Mouse (Mus musculus) embryonic facial prominence, embryonic 10.5 days (tissue): Measurements from ENCODE around the gene Etv5. TPM values are rescaled to one million over a fixed set of nuclear protein-coding genes. Genes with fewer than 3 reads are reported as not detected.

Experiments used
- DNase-seq: peaks from one replicate; pipeline ENCODE4 v3.0.0-alpha.2; 2017; ENCODE audit warnings: low spot score
- H3K27ac ChIP-seq: fragments of 300-500 bp; sonication (generic); replicated peaks from 2 replicates; pipeline ENCODE4 v1.5.1; 2016; ENCODE audit warnings: mild to moderate bottlenecking
- H3K27me3 ChIP-seq: fragments of 300-500 bp; sonication (generic); replicated peaks from 2 replicates; pipeline ENCODE4 v1.6.1; 2016; ENCODE audit warnings: low read depth, mild to moderate bottlenecking; ENCODE audit not compliant: poor library complexity, severe bottlenecking
- H3K36me3 ChIP-seq: fragments of 300-500 bp; sonication (generic); replicated peaks from 2 replicates; pipeline ENCODE4 v1.6.1; 2016; ENCODE audit warnings: mild to moderate bottlenecking, moderate library complexity
- H3K4me1 ChIP-seq: fragments of 300-500 bp; sonication (generic); 2 replicates; pipeline ENCODE4 v1.6.1; 2016
- H3K4me3 ChIP-seq: fragments of 300-500 bp; sonication (generic); 2 replicates; pipeline ENCODE4 v1.5.1; 2016; ENCODE audit warnings: mild to moderate bottlenecking, moderate library complexity
- H3K9me3 ChIP-seq: fragments of 300-500 bp; sonication (generic); 2 replicates; pipeline ENCODE4 v1.6.1; 2016; ENCODE audit warnings: mild to moderate bottlenecking
- WGBS: fragments of 180-500 bp; shearing (Covaris S2); methylation state at CpG from one replicate; pipeline ENCODE4 v1.1.7; 2016; 5-methylcytosine and 5-hydroxymethylcytosine counted together
- polyA plus RNA-seq: library from polyadenylated mRNA; unstranded; fragments of >200 nt; fragmentation: Nextera tagmentation; extraction: Ambion mirVana; gene quantifications from 2 replicates; pipeline ENCODE4 v1.2.1, GENCODE M21; 2016

Etv5 gene
- polyA plus RNA-seq, 1 experiment from 2014 or later = 56.2 TPM

DNA sequence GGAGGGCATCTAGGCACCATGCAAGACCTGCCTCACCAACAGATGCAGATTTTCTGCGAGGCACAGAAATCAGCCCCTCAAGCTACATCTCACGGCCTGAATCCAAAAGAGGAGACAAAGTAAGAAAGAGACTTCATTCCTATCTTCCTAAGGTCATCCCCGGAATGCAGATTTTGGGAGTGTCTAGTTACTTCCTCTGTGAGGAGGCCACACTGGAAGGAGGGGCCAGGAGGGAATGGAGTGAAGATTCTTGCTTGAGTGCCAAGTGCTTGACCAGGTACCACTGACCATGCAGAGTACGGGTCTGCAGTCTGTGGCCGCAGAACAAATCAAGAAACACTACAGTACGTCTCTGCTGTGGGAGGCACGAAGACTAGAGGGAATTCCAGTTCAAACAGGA is 12.7 kb downstream of the Etv5 start:
- H3K9me3 ChIP-seq = no peaks in the 10 kb centered on the region
- peaks cover 34% of the 10 kb centered on the region for H3K4me1 ChIP-seq
- no peak overlapping the region for H3K27ac ChIP-seq
- H3K4me3 ChIP-seq = no peak overlapping the region
- WGBS = 66% methylated on average over 7 of the region's 7 CpGs
- H3K36me3 ChIP-seq = peaks cover 38% of the 10 kb centered on the region
- DNase-seq = no peak
- H3K27me3 ChIP-seq = peaks cover 12% of the 10 kb centered on the region

DNA sequence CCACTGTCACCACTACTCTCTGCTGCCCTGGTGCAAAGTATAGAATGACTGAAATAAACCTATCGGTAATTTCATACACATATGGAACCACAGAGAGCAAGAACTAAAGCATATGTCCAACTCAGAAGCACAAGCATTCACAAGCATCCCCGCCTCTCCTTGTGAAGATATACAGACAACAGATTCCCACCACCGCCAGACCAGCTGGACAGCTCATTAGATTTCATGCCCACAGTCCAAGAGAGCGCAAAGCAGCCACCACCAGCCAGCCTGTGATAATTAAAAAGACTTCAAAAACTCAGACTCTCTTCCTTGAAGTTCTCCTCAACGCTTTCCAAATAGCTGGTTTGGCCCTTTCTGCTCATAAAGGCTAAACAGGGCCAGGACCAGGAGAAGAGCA is 17.3 kb downstream of the Etv5 start:
- no peak overlapping the region for H3K27ac ChIP-seq
- H3K27me3 ChIP-seq = no peaks in the 10 kb centered on the region
- H3K4me1 ChIP-seq = peaks cover 6% of the 10 kb centered on the region
- no peaks in the 10 kb centered on the region for H3K9me3 ChIP-seq
- WGBS = 90% methylated on average over 5 of the region's 5 CpGs
- no peak for DNase-seq
- peaks cover 62% of the 10 kb centered on the region for H3K36me3 ChIP-seq
- no peak overlapping the region for H3K4me3 ChIP-seq

DNA sequence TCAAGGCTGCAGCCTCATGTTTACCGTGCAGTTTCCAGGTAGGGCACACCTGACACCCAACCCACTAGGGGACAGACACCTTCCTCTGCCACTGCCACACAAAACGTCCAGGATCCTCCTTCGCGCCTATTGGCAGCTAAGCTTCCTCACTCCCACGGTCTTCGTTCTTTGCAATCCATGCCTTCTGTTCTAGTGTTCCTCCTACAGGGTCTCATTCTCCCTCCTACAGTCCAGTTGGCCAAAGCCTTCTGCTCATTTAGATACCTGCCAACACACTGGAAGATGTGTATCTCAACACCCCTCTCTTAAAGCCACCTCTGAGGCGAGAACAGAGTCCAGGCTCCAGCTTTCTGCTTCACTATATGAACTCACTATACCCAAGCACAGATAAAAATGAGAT is 21.6 kb downstream of the Etv5 start:
- Histone ChIP-seq H3K27me3 (no peaks in the 10 kb centered on the region), H3K9me3 (no peaks in the 10 kb centered on the region), H3K27ac (no peak overlapping the region), H3K36me3 (peaks cover 62% of the 10 kb centered on the region), H3K4me1 (peaks cover 19% of the 10 kb centered on the region), H3K4me3 (no peak overlapping the region)
- no peak for DNase-seq
- WGBS = 92% methylated on average over 7 of the region's 7 CpGs

DNA sequence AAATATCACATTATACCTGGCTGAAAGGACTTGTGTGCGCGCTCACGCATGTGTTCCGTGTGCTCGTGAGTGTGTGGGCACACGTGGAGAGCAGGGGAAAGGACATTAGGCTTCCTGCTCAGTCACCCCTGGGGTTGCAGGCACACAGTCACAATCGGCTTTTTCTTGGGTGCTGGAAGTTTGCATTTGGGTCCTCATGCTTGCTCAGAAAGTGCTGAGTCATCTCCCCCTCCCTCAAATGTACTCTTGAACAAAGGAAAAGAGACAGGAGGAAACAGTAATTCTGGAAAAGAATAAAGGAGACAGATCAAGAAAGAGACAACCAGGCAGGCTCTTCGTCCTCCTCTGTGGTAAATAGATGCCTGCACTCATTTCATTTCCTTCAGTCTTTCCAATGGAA is 22.5 kb downstream of the Etv5 start:
- no peak for DNase-seq
- H3K4me3 ChIP-seq = no peak overlapping the region
- H3K27ac ChIP-seq = no peak overlapping the region
- H3K9me3 ChIP-seq = no peaks in the 10 kb centered on the region
- no peaks in the 10 kb centered on the region for H3K27me3 ChIP-seq
- peaks cover 63% of the 10 kb centered on the region for H3K36me3 ChIP-seq
- H3K4me1 ChIP-seq = peaks cover 19% of the 10 kb centered on the region
- whole genome bisulfite sequencing = 86% methylated on average over 8 of the region's 8 CpGs

DNA sequence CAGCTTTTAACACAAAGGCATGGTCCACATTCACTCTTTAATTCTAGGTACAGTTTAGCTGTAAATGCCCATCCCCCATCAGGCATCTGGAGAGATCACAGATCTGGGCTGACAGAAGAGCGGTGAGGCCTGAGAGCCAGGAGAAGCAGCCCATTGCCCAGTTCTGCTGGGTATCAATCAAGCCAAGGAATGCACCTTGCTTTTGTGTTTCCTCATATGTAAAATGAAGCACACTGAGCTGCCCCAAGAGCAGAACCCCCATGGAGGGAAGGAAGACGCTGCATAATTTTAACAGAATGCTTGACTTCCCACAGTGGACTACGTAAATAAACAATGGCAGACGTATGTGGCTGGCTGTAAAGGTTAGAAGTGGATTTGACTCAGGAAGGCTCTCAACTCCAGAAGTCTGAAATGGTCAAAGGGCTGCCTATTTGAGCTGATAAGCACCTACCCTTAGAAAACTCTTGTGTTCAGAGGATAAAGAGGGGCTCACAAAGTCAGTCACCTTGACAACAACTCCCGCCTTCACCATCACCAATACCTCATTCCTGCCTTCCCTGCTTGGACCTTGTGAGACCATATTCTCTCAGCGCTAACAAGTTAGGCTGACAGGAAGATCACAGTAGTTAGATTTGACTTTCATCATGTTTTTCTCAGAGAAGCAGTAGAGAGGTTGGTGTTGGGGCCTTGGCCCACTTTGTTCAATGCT is 23.2 kb downstream of the Etv5 start:
- DNase-seq = no peak
- H3K4me1 ChIP-seq = peaks cover 19% of the 10 kb centered on the region
- 66% methylated on average over 6 of the region's 6 CpGs for WGBS
- no peaks in the 10 kb centered on the region for H3K27me3 ChIP-seq
- H3K36me3 ChIP-seq = peaks cover 67% of the 10 kb centered on the region
- no peaks in the 10 kb centered on the region for H3K9me3 ChIP-seq
- no peak overlapping the region for H3K27ac ChIP-seq
- H3K4me3 ChIP-seq = no peak overlapping the region

DNA sequence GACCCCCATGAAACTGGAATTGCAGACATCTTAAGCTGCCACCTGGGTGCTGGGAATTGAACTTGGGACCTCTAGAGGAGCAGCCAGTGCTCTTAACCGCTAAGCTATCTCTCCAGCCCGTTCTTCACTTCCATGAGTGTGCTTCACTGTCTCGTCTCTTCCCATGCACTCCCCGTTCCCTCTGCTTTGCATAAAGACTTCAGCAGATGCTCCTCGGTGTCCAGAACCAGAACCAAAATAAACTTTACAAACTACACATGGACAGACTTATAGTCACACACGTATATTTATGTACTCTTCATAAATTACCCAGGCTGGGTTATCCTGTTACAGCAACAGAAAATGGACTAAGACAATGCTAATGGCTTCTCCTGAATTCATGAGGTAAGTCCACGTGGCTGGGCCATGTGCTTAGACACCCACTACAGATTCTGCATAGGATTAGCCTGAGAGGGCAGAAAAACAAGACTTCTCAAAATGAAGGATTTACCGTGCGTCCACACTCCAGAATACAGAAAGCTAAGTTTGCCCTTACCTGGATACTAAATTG is 25.2 kb downstream of the Etv5 start:
- Histone ChIP-seq H3K4me3 (no peak overlapping the region), H3K27me3 (no peaks in the 10 kb centered on the region), H3K9me3 (no peaks in the 10 kb centered on the region), H3K27ac (no peak overlapping the region), H3K36me3 (peaks cover 72% of the 10 kb centered on the region), H3K4me1 (peaks cover 14% of the 10 kb centered on the region)
- no peak for DNase-seq
- WGBS = 90% methylated on average over 9 of the region's 9 CpGs

DNA sequence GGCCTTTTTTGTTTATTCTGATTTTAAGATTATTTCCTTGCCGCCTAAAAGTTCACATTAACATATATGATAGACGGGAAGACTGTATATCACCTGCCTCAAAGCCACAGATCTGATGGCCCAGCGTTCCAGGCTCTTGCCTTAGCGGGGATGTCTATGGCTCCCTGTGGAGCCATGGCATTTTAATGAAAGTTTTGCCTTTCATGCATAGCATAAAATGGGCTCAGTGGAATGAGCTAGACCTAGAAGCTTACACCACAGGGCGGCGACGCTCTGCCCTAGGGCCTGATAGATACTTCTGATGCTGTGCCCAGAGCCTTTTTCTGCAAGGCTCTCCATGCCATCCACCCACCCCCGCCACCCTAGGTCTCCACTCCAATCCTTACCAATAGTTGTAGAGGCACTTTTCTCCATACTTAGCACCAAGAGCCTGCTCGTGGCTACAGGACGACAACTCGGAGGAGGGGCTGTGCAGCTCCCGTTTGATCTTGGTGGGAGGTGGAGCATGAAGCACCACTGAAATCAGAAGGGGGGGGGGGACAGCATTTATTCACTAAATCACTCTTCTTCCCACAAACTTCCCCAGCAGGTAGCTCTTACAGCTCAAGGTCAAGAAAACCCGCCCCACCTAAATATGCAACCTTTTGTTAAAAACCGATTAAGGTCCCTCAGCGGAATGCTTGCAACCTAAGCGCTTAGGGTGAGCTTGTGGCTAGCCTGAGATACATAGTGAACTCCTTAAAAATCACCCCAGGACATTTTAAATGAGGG is 26.9 kb downstream of the Etv5 start:
- H3K4me1 ChIP-seq = peaks cover 14% of the 10 kb centered on the region
- no peaks in the 10 kb centered on the region for H3K9me3 ChIP-seq
- DNase-seq = no peak
- H3K27ac ChIP-seq = no peak overlapping the region
- H3K36me3 ChIP-seq = peaks cover 74% of the 10 kb centered on the region
- H3K4me3 ChIP-seq = no peak overlapping the region
- WGBS = 70% methylated on average over 16 of the region's 16 CpGs
- H3K27me3 ChIP-seq = no peaks in the 10 kb centered on the region

DNA sequence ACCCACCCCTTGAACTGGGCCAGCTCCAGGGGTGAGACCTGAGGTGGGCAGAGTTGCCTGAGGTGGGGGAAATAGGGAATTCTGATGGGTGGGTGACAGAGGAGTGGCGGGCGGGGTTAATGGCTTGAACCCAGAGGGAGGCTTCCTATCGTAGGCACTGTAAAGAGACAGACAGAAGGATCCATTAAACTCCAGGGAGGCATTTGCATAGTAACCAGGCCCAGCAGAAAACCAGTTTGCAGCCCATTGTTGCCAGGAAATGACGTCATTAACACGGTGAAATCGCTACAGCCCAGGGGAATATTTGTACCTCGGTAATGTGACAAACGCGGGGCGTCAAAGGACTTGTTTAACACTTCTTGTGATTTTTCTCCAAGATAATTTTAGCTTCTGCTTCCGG is 27.8 kb downstream of the Etv5 start:
- no peak for DNase-seq
- no peak overlapping the region for H3K4me3 ChIP-seq
- H3K27me3 ChIP-seq = no peaks in the 10 kb centered on the region
- H3K36me3 ChIP-seq = peaks cover 71% of the 10 kb centered on the region
- no peaks in the 10 kb centered on the region for H3K9me3 ChIP-seq
- H3K27ac ChIP-seq = no peak overlapping the region
- 51% methylated on average over 11 of the region's 11 CpGs for WGBS
- peaks cover 11% of the 10 kb centered on the region for H3K4me1 ChIP-seq

DNA sequence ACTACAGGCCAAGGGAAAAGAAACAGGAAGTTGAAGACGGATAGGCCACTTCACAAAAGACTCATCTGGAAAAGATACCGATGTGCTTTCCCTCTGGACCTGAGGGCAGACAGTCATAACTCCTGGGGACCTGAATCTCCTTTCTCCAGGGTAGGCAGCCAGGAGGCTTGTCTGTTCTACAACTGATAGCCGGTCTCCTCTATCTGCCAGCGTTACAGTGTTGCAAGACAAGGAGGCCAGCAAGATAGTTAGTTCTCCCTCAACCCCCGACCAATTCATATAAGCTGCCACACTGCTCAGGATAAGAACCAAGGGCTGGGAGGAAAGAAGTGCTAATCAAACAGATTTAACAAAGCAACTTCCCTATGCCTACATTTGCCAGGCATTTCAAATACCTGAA is 29.5 kb downstream of the Etv5 start:
- no peak overlapping the region for H3K4me3 ChIP-seq
- peaks cover 6% of the 10 kb centered on the region; the same call in 1 of the 2 replicates for H3K4me1 ChIP-seq
- peaks cover 84% of the 10 kb centered on the region for H3K36me3 ChIP-seq
- 76% methylated on average over 5 of the region's 5 CpGs for WGBS
- no peaks in the 10 kb centered on the region for H3K27me3 ChIP-seq
- no peak overlapping the region for H3K27ac ChIP-seq
- no peak for DNase-seq
- no peaks in the 10 kb centered on the region for H3K9me3 ChIP-seq

DNA sequence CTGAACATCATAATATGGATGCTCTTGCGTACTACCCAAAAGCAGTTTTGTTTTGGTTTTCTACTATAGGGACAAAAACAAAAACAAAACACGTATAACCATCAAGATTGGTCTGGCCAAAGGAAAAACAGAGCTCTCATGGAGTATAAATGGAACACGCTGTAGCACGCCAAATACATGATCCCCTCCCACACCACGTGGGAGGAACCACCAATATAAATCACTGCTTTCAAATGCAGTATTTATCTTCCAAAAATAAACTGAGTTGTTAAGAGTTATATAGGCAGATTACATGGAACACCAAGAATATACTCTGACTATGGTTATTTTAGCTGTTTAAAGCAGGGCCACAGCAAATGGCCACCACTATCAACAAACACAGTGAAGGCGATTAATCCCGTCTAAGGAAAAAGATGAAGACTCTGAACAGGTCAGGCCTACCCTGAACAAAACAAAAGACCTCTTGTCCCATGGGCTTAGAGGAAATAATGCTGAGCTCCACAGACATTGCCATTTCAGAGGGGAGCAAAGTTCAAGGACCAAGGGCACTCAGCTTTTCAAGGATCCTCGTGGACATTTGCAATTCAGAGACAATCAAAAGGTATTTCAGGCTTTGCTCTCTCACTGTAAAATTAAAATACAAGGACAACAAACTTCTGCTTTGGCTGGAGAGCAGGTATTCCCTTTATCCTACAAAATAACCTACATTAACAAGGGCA is 30.7 kb downstream of the Etv5 start:
- H3K36me3 ChIP-seq = peaks cover 84% of the 10 kb centered on the region
- 81% methylated on average over 8 of the region's 8 CpGs for WGBS

DNA sequence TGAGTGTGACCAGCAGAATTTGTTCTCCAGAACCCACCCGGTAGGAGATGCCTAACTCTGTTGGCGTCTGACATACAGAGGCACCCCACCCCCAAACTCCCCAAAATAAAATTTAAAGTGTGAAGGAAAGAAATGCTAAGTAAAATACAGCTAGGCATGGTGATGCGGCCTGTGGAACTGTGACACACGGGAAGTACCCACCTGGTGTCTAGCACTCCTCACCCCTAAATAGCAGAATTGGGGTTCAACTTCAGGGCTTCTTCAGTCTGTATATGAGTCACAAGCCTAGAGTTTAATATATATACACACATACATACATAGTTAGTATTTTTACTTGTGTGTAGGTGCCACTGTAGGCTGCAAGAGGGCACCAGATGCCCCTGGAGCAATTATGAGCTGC is 32.8 kb downstream of the Etv5 start:
- peaks cover 78% of the 10 kb centered on the region for H3K36me3 ChIP-seq
- 0 out of 2 replicates have a peak, but pooled peaks cover 6% of the 10 kb centered on the region for H3K4me1 ChIP-seq
- WGBS = 92% methylated on average over 4 of the region's 4 CpGs
- H3K9me3 ChIP-seq = no peaks in the 10 kb centered on the region
- no peak overlapping the region for H3K4me3 ChIP-seq
- DNase-seq = no peak
- H3K27ac ChIP-seq = no peak overlapping the region
- H3K27me3 ChIP-seq = no peaks in the 10 kb centered on the region

More for the DNA sequence above, 30.7 kb downstream of the Etv5 start:
- peaks cover 6% of the 10 kb centered on the region; the same call in 1 of the 2 replicates for H3K4me1 ChIP-seq
- no peaks in the 10 kb centered on the region for H3K27me3 ChIP-seq
- H3K4me3 ChIP-seq = no peak overlapping the region
- no peak overlapping the region for H3K27ac ChIP-seq
- no peaks in the 10 kb centered on the region for H3K9me3 ChIP-seq
- DNase-seq = no peak

DNA sequence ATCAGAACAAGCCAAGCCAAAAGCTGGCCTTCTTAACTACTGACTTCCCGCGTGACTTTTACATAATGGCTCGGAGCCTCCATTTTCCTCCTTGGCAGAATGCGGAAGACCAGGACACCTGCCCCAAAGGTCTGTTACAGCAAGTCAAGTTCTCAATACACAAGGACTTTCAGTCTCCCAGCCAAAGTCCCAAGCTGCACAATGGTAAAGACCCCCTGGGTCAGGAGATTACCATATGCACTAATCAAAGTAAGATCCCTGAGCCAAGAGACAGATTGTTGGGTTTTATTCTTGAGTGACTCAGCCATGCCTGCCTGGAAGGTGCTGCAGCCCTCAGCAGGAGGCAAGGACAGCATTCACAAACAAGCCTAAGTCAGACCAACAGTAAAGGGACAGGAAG is 33.5 kb downstream of the Etv5 start:
- WGBS = 82% methylated on average over 4 of the region's 4 CpGs
- DNase-seq = no peak

More for the DNA sequence above, 33.5 kb downstream of the Etv5 start:
- peaks cover 78% of the 10 kb centered on the region for H3K36me3 ChIP-seq
- no peaks in the 10 kb centered on the region for H3K9me3 ChIP-seq
- no peak overlapping the region for H3K27ac ChIP-seq
- 0 out of 2 replicates have a peak, but pooled peaks cover 6% of the 10 kb centered on the region for H3K4me1 ChIP-seq
- no peaks in the 10 kb centered on the region for H3K27me3 ChIP-seq
- no peak overlapping the region for H3K4me3 ChIP-seq
